Comparison of ENCODE assay signal across 9 mouse cellular contexts in the genomic region with DNA sequence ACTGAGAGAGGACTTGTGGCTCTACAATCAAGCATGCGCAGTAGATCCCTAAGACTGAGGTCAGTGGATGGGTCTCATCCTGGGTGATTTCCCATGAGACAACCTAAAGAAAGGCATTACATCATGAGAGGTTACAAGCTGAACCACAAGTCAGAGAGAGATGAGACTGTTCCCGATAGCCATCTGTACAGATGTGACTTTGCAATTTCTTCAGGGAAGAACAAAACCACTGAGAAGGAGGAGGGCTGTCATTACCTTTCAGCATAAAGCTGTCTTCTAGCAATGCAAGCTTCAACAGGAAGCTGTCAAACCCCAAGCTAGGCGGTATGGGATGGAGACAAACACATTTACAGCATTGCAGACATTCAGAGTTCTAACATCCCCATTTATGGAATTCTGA.
A peak's percentile ranks its signal among the peaks of the same experiment; 100 is the strongest.
DNase-seq lines count a peak whose midpoint lies in the region; ATAC-seq lines count a peak whose summit lies in the region.
"Had no signal": no experiment of that assay in that cellular context is flagged by ENCODE, and none has a peak within 500 bp of the region (broad histone marks: within the 10 kb centered on the region; RNA-seq: fewer than 3 reads in every experiment).

No protein-coding gene starts in this region.

- no peak overlapping the region for H3K9ac ChIP-seq in kidney, embryonic 15.5 days
- H3K9ac ChIP-seq in hindbrain, embryonic 13.5 days: peak overlapping the region; percentile 94
- peak overlapping the region; percentile 78 for H3K9ac ChIP-seq in midbrain, embryonic 15.5 days

- 53% methylated on average over 3 of the region's 3 CpGs for WGBS in kidney, embryonic 15.5 days
- 50% methylated on average over 3 of the region's 3 CpGs for WGBS in hindbrain, embryonic 13.5 days
- WGBS in midbrain, embryonic 15.5 days: 62% methylated on average over 3 of the region's 3 CpGs

- peak overlapping the region; percentile 94 for H3K27ac ChIP-seq in kidney, embryonic 15.5 days
- H3K27ac ChIP-seq in hindbrain, embryonic 13.5 days: peak overlapping the region; percentile 93
- H3K27ac ChIP-seq in midbrain, embryonic 15.5 days: peak overlapping the region; percentile 88; the same call in 1 of the 2 replicates

- no peak overlapping the region for H3K4me3 ChIP-seq in kidney, embryonic 15.5 days (replicated peaks)
- peak overlapping the region; percentile 75 for H3K4me3 ChIP-seq in hindbrain, embryonic 13.5 days
- H3K4me3 ChIP-seq in midbrain, embryonic 15.5 days: peak overlapping the region; percentile 64

- no peaks in the 10 kb centered on the region for H3K36me3 ChIP-seq in kidney, embryonic 15.5 days
- H3K36me3 ChIP-seq in hindbrain, embryonic 13.5 days: no peaks in the 10 kb centered on the region
- H3K36me3 ChIP-seq in midbrain, embryonic 15.5 days (replicated peaks): no peaks in the 10 kb centered on the region

- no peak for DNase-seq in kidney, adult 18-20 months
- DNase-seq in NIH3T3 (ENCODE audit: low read depth): peak; percentile 20
- no peak for DNase-seq in right cerebral cortex, postnatal 4 days
- DNase-seq in layer of hippocampus, adult 18-20 months (ENCODE audit: low spot score in 2 of 2): no peak
- DNase-seq: cerebellum, adult 9-10 months had no signal

- ATAC-seq in kidney, embryonic 15.5 days (replicated peaks; ENCODE audit: low FRiP score): no peak
- no peak for ATAC-seq in hindbrain, embryonic 13.5 days (ENCODE audit: low FRiP score)
- ATAC-seq in midbrain, embryonic 15.5 days (replicated peaks): no peak
- no peak for ATAC-seq in erythroid progenitor cell, adult 5-6 weeks (replicated peaks; ENCODE audit: low FRiP score, poor library complexity, severe bottlenecking)

- peaks cover 59% of the 10 kb centered on the region for H3K4me1 ChIP-seq in kidney, embryonic 15.5 days
- peaks cover 65% of the 10 kb centered on the region for H3K4me1 ChIP-seq in hindbrain, embryonic 13.5 days (replicated peaks)
- peaks cover 63% of the 10 kb centered on the region for H3K4me1 ChIP-seq in midbrain, embryonic 15.5 days

- H3K9me3 ChIP-seq in kidney, embryonic 15.5 days (replicated peaks): no peaks in the 10 kb centered on the region
- no peaks in the 10 kb centered on the region for H3K9me3 ChIP-seq in hindbrain, embryonic 13.5 days
- no peaks in the 10 kb centered on the region for H3K9me3 ChIP-seq in midbrain, embryonic 15.5 days

- no peaks in the 10 kb centered on the region for H3K27me3 ChIP-seq in kidney, embryonic 15.5 days
- H3K27me3 ChIP-seq in hindbrain, embryonic 13.5 days: no peaks in the 10 kb centered on the region
- no peaks in the 10 kb centered on the region for H3K27me3 ChIP-seq in midbrain, embryonic 15.5 days (replicated peaks)

- H3K4me2 ChIP-seq in kidney, embryonic 15.5 days: peak overlapping the region; percentile 67
- peak overlapping the region; percentile 95 for H3K4me2 ChIP-seq in hindbrain, embryonic 13.5 days
- H3K4me2 ChIP-seq in midbrain, embryonic 15.5 days: peak overlapping the region; percentile 79
